ENCODE assay signal across 10 mouse cellular contexts in genomic region chr1:74857677-74858076, GRCm38 (mm10). TPM values are rescaled to one million over a fixed set of nuclear protein-coding genes. Genes with fewer than 3 reads are reported as not detected.
A peak's percentile ranks its signal among the peaks of the same experiment; 100 is the strongest.
DNase-seq lines count a peak whose midpoint lies in the region; ATAC-seq and TF ChIP-seq lines count a peak whose summit lies in the region.
"Had no signal": no experiment of that assay in that cellular context is flagged by ENCODE, and none has a peak within 500 bp of the region (broad histone marks: within the 10 kb centered on the region; RNA-seq: fewer than 3 reads in every experiment).

No protein-coding gene starts in this region.

- no peak overlapping the region for H3K9ac ChIP-seq in lung, postnatal 0 days (replicated peaks; ENCODE audit: low read depth)
- no peak overlapping the region for H3K9ac ChIP-seq in limb, embryonic 15.5 days

- H3K4me1 ChIP-seq in lung, postnatal 0 days (ENCODE audit: insufficient read depth, low read depth, low read length) = peaks cover 11% of the 10 kb centered on the region
- peaks cover 37% of the 10 kb centered on the region for H3K4me1 ChIP-seq in limb, embryonic 15.5 days

- H3K4me3 ChIP-seq in lung, postnatal 0 days (ENCODE audit: low read depth, low read length) = no peak overlapping the region
- peak overlapping the region; percentile 33 for H3K4me3 ChIP-seq in limb, embryonic 15.5 days

- H3K4me2 ChIP-seq in lung, postnatal 0 days (replicated peaks; ENCODE audit: low read depth, low read length) = peak overlapping the region; percentile 34; the same call in 1 of the 2 replicates
- H3K4me2 ChIP-seq in limb, embryonic 15.5 days = peak overlapping the region; percentile 53

- 10% methylated on average over 4 of the region's 4 CpGs for WGBS in lung, postnatal 0 days
- 8% methylated on average over 4 of the region's 4 CpGs for WGBS in limb, embryonic 15.5 days

- no peak overlapping the region for H3K27ac ChIP-seq in lung, postnatal 0 days (ENCODE audit: low read length)
- no peak overlapping the region for H3K27ac ChIP-seq in limb, embryonic 15.5 days

- TF ChIP-seq CTCF in lung, postnatal 0 days (IDR thresholded peaks at IDR 0.05) = no peak

- ATAC-seq in lung, postnatal 0 days = no peak
- ATAC-seq in limb, embryonic 15.5 days (ENCODE audit: insufficient number of reproducible peaks, low FRiP score, low TSS enrichment, low read depth) = no peak
- ATAC-seq: activated CD4-positive, CD25-positive, alpha-beta regulatory T cell, adult 4 months had no signal

- H3K36me3 ChIP-seq in lung, postnatal 0 days (ENCODE audit: insufficient read depth, low read length) = no peaks in the 10 kb centered on the region
- H3K36me3 ChIP-seq in limb, embryonic 15.5 days = no peaks in the 10 kb centered on the region

- peak; percentile 29 for DNase-seq in embryo, embryonic 10.5 days (ENCODE audit: low spot score)
- no peak for DNase-seq in embryo, embryonic 11 days
- DNase-seq in lung, postnatal 0 days (ENCODE audit: low spot score) = no peak
- no peak for DNase-seq in lung, adult 18-20 months
- no peak for DNase-seq in thymus, adult 18-20 months
- no peak for DNase-seq in ovary, postnatal 14 days (ENCODE audit: low spot score)
- DNase-seq in adrenal gland, postnatal 14 days = no peak

- no peak for TF ChIP-seq EP300 in lung, postnatal 0 days (IDR thresholded peaks at IDR 0.05)

- peaks cover 61% of the 10 kb centered on the region for H3K27me3 ChIP-seq in lung, postnatal 0 days (replicated peaks; ENCODE audit: insufficient read depth, low read length)
- peaks cover 84% of the 10 kb centered on the region for H3K27me3 ChIP-seq in limb, embryonic 15.5 days

- no peaks in the 10 kb centered on the region for H3K9me3 ChIP-seq in lung, postnatal 0 days (ENCODE audit: low read length)
- H3K9me3 ChIP-seq in limb, embryonic 15.5 days = no peaks in the 10 kb centered on the region

RNA-seq across cellular contexts. Expression of gene Cdk5r2, which starts 2.9 kb away (rescaled TPM):
- polyA plus RNA-seq in lung, postnatal 0 days (2015; fragmentation: Nextera tagmentation; extraction: Ambion mirVana) = not detected in 2 replicates
- not detected in 2 replicates for polyA plus RNA-seq in limb, embryonic 15.5 days (2015; fragmentation: Nextera tagmentation; extraction: Ambion mirVana)
- 4.1 and 5.8 TPM in 2 replicates for total RNA-seq in adrenal gland, postnatal 14 days (2021)
- polyA plus RNA-seq: activated CD4-positive, CD25-positive, alpha-beta regulatory T cell, adult 4 months had no signal

RNA-seq across cellular contexts. Expression of gene Fev, which starts 27.5 kb away (rescaled TPM):
- polyA plus RNA-seq in lung, postnatal 0 days (2015; fragmentation: Nextera tagmentation; extraction: Ambion mirVana) = not detected in 2 replicates
- 0.17 TPM in 1 of 2 replicates, not detected in the other for polyA plus RNA-seq in limb, embryonic 15.5 days (2015; fragmentation: Nextera tagmentation; extraction: Ambion mirVana)
- 1.0 and 1.8 TPM in 2 replicates for total RNA-seq in adrenal gland, postnatal 14 days (2021)
- total RNA-seq: left cerebral cortex, postnatal 36 days had no signal
- polyA plus RNA-seq: activated CD4-positive, CD25-positive, alpha-beta regulatory T cell, adult 4 months had no signal

RNA-seq across cellular contexts. Expression of gene Cryba2, which starts 35.3 kb away (rescaled TPM):
- not detected in 2 replicates for polyA plus RNA-seq in lung, postnatal 0 days (2015; fragmentation: Nextera tagmentation; extraction: Ambion mirVana)
- polyA plus RNA-seq in limb, embryonic 15.5 days (2015; fragmentation: Nextera tagmentation; extraction: Ambion mirVana) = 0.28 TPM in 1 of 2 replicates, not detected in the other
- 0.44 and 1.2 TPM in 2 replicates for total RNA-seq in adrenal gland, postnatal 14 days (2021)
- polyA plus RNA-seq: activated CD4-positive, CD25-positive, alpha-beta regulatory T cell, adult 4 months had no signal
